In the genomic region with DNA sequence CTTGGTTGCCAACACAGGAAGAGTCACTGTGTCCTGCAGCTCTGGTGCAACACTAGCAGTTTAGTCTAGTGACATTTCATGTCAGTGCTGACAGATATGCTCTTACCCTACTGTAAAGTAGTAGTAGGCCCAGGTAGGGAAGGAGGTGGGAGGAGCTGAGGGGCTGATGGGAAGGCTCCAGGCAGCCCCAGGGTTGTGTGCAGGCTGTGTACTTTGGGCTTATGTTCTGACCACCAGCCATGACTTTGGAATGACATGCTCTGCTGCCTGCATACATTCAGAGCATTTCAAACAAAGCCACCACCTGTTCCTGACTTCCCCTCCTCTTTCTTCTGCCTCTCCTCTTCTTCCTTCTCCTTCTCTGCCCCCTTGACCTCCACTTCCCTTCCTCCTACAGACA, we compare ENCODE assay signal across 24 mouse cellular contexts.
"Had no signal": no experiment of that assay in that cellular context is flagged by ENCODE, and none has a peak within 500 bp of the region (broad histone marks: within the 10 kb centered on the region; RNA-seq: fewer than 3 reads in every experiment).

No protein-coding gene starts in this region.

- H3K27me3 ChIP-seq: forebrain, embryonic 15.5 days; hindbrain, embryonic 13.5 days; hindbrain, embryonic 15.5 days; limb, embryonic 12.5 days; liver, embryonic 13.5 days; liver, embryonic 15.5 days had no signal

- H3K9me3 ChIP-seq: forebrain, embryonic 15.5 days; heart, embryonic 15.5 days; hindbrain, embryonic 15.5 days; limb, embryonic 10.5 days; limb, embryonic 12.5 days; liver, embryonic 13.5 days; liver, embryonic 15.5 days had no signal

- H3K4me2 ChIP-seq: forebrain, embryonic 15.5 days; heart, embryonic 11.5 days; heart, embryonic 13.5 days; heart, embryonic 15.5 days; hindbrain, embryonic 13.5 days; hindbrain, embryonic 15.5 days; limb, embryonic 12.5 days; liver, embryonic 11.5 days; liver, embryonic 13.5 days; liver, embryonic 15.5 days had no signal

- DNase-seq: forebrain, postnatal 0 days; gastrocnemius, postnatal 14 days; gastrocnemius, postnatal 36 days; heart, adult 11 months; heart, adult 2 months; heart, postnatal 14 days; heart, postnatal 36 days; liver; liver, embryonic 13.5 days; liver, postnatal 0 days had no signal

- H3K9ac ChIP-seq: forebrain, embryonic 15.5 days; forebrain, postnatal 0 days; heart, embryonic 13.5 days; heart, embryonic 15.5 days; hindbrain, embryonic 13.5 days; hindbrain, embryonic 15.5 days; limb, embryonic 12.5 days; liver, embryonic 13.5 days; liver, embryonic 15.5 days; liver, postnatal 0 days had no signal

- H3K27ac ChIP-seq: forebrain, embryonic 15.5 days; heart, adult 2 months; heart, embryonic 13.5 days; heart, embryonic 15.5 days; hindbrain, embryonic 13.5 days; hindbrain, embryonic 15.5 days; hindbrain, postnatal 0 days; layer of hippocampus, adult 2 months; left cerebral cortex, adult 2 months; limb, embryonic 10.5 days; limb, embryonic 12.5 days; liver, embryonic 13.5 days; liver, embryonic 15.5 days had no signal

- H3K36me3 ChIP-seq: forebrain, embryonic 15.5 days; heart, embryonic 13.5 days; heart, embryonic 15.5 days; hindbrain, embryonic 13.5 days; hindbrain, embryonic 15.5 days; limb, embryonic 10.5 days; limb, embryonic 12.5 days; liver, embryonic 13.5 days; liver, embryonic 15.5 days had no signal

- ATAC-seq: forebrain, embryonic 15.5 days; forebrain, postnatal 0 days; hindbrain, postnatal 0 days; intestine, embryonic 16.5 days; liver, postnatal 0 days had no signal

- H3K4me3 ChIP-seq: forebrain, embryonic 15.5 days; heart, adult 2 months; heart, embryonic 13.5 days; heart, embryonic 15.5 days; hindbrain, embryonic 13.5 days; hindbrain, embryonic 15.5 days; layer of hippocampus, adult 2 months; left cerebral cortex, adult 2 months; limb, embryonic 10.5 days; limb, embryonic 12.5 days; liver, embryonic 13.5 days; liver, embryonic 15.5 days had no signal

- H3K4me1 ChIP-seq: limb, embryonic 10.5 days; limb, embryonic 12.5 days; liver, embryonic 13.5 days; liver, embryonic 15.5 days had no signal
